1 mouse cellular context compared by ENCODE assay signal in genomic region chr7:141164850-141165249, GRCm38 (mm10).
A peak's percentile ranks its signal among the peaks of the same experiment; 100 is the strongest.
TF ChIP-seq lines count a peak whose summit lies in the region.

No protein-coding gene starts in this region.

TF ChIP-seq in CH12.LX, 34 proteins besides CTCF, POLR2A, EP300 and RAD21 (continued from another document):
- TF ChIP-seq ZKSCAN1 (IDR thresholded peaks at IDR 0.05; ENCODE audit: borderline replicate concordance, low read depth, low read length) (no peak), BHLHE40 (IDR thresholded peaks at IDR 0.05; ENCODE audit: low read depth, low read length) (peak; percentile 97), MXI1 (IDR thresholded peaks at IDR 0.05; ENCODE audit: low read depth, low read length) (peak; percentile 97), GABPA (IDR thresholded peaks at IDR 0.05; ENCODE audit: insufficient replicate concordance, low read depth, low read length) (no peak), MAX (IDR thresholded peaks at IDR 0.05; ENCODE audit: low read length) (peak; percentile 98), CHD2 (IDR thresholded peaks at IDR 0.05; ENCODE audit: low read length) (peak; percentile 49; the same call in 1 of the 2 replicates), ETS1 (conservative IDR thresholded peaks at IDR 0.05; ENCODE audit: low read depth, low read length) (peak; percentile 91), ZNF384 (IDR thresholded peaks at IDR 0.05; ENCODE audit: low read depth, low read length) (no peak), RCOR1 (conservative IDR thresholded peaks at IDR 0.05; ENCODE audit: low read depth, low read length) (0 out of 2 replicates have a peak, but pooled peaks have one; percentile 54), TBP (conservative IDR thresholded peaks at IDR 0.05; ENCODE audit: low read depth, low read length) (0 out of 2 replicates have a peak, but pooled peaks have one; percentile 19), KAT2A (IDR thresholded peaks at IDR 0.05; ENCODE audit: insufficient replicate concordance, low read length) (no peak), ZC3H11A (IDR thresholded peaks at IDR 0.05; ENCODE audit: low read depth, low read length) (no peak), NRF1 (IDR thresholded peaks at IDR 0.05; ENCODE audit: low read depth, low read length) (no peak; the same call in 1 of the 2 replicates)
